Mouse (Mus musculus) limb, embryonic 14.5 days (tissue): Measurements from ENCODE around the gene Phf2. TPM values are rescaled to one million over a fixed set of nuclear protein-coding genes. Genes with fewer than 3 reads are reported as not detected.

ENCODE experiments used
- ATAC-seq: fragments of 200-750 bp; cut with Nextera tagmentation; 2 replicates; pipeline ENCODE4 v1.8.0; 2017; ENCODE audit warnings: low read depth, moderate number of reproducible peaks, moderate TSS enrichment; ENCODE audit not compliant: low FRiP score
- DNase-seq: peaks from one replicate; pipeline ENCODE4 v3.0.0-alpha.2; 2015; ENCODE audit warnings: low spot score
- H3K27ac ChIP-seq: fragments of 300-500 bp; sonication (generic); replicated peaks from 2 replicates; pipeline ENCODE4 v1.5.1; 2014; ENCODE audit warnings: low read depth, mild to moderate bottlenecking, low read length, moderate library complexity, mixed read lengths
- H3K27me3 ChIP-seq: fragments of 300-500 bp; sonication (generic); 2 replicates; pipeline ENCODE4 v1.6.1; 2014; ENCODE audit warnings: low read length, mixed read lengths; ENCODE audit not compliant: control insufficient read depth, insufficient read depth
- H3K36me3 ChIP-seq: fragments of 300-500 bp; sonication (generic); 2 replicates; pipeline ENCODE4 v1.6.1; 2014; ENCODE audit warnings: mild to moderate bottlenecking, low read length, moderate library complexity, mixed read lengths; ENCODE audit not compliant: control insufficient read depth, insufficient read depth
- H3K4me1 ChIP-seq: fragments of 300-500 bp; sonication (generic); 2 replicates; pipeline ENCODE4 v1.6.1; 2014; ENCODE audit warnings: antibody characterized with exemption, low read length, mixed read lengths; ENCODE audit not compliant: control insufficient read depth, insufficient read depth
- H3K4me2 ChIP-seq: fragments of 300-500 bp; sonication (generic); replicated peaks from 2 replicates; pipeline ENCODE4 v1.6.1; 2014; ENCODE audit warnings: low read depth, mild to moderate bottlenecking, low read length, moderate library complexity; ENCODE audit not compliant: severe bottlenecking
- H3K4me3 ChIP-seq: fragments of 300-500 bp; sonication (generic); replicated peaks from 2 replicates; pipeline ENCODE4 v1.5.1; 2014; ENCODE audit warnings: low read length
- H3K9ac ChIP-seq: fragments of 300-500 bp; sonication (generic); 2 replicates; pipeline ENCODE4 v1.6.1; 2014; ENCODE audit warnings: mild to moderate bottlenecking, low read depth, low read length, moderate library complexity; ENCODE audit not compliant: severe bottlenecking
- H3K9me3 ChIP-seq: fragments of 300-500 bp; sonication (generic); 2 replicates; pipeline ENCODE4 v1.6.1; 2016; ENCODE audit warnings: low read length; ENCODE audit not compliant: control insufficient read depth
- POLR2A ChIP-seq: fragments of 200-500 bp; IDR thresholded peaks from 2 replicates; pipeline ENCODE4 v1.8.0; 2012; ENCODE audit warnings: inconsistent platforms, mild to moderate bottlenecking, moderate library complexity, borderline replicate concordance; ENCODE audit not compliant: insufficient read depth, insufficient read length; ENCODE audit errors: extremely low read depth
- WGBS: fragments of 180-500 bp; shearing (Covaris S2); extraction: QIAGEN DNeasy Blood & Tissue Kit; methylation state at CpG from one replicate; pipeline ENCODE4 v1.1.7; 2014; 5-methylcytosine and 5-hydroxymethylcytosine counted together
- polyA plus RNA-seq, 2 experiments: library from polyadenylated mRNA; depleted of rRNA in 1 of 2; stranded (reverse) in 1 of 2; unstranded in 1 of 2; fragments of >200 nt; fragmentation: Nextera tagmentation in 1 of 2; extraction: Ambion mirVana in 1 of 2; gene quantifications; 2 replicates each; pipeline versions ENCODE4 v1.2.1 to v1.2.3; 2012 to 2014

Phf2 gene
- polyA plus RNA-seq, 2 experiments, result 13.2 to 40.3 TPM

DNA sequence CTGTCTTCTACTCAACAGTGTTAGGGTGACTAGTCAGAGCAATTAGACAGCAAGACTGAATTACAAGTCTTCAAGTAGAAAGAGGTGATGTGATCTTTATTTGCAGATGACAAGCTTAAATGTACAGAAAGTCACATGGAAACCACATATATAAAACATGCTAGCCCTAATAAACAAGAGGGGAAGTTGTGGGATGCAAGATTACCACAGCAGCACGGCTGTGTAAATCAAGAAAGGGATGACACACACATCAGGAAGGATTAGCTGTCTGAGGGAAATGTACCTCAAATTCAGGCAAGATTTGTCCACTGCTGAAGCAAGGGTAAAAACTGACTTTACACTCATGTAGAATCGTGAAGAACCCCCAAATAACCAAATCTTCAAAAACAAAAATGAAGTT lies 32.6 kb downstream of the Phf2 start:
- TF ChIP-seq POLR2A, result no peak
- H3K4me3 ChIP-seq, result no peak overlapping the region
- no peak overlapping the region for H3K9ac ChIP-seq
- no peaks in the 10 kb centered on the region for H3K4me1 ChIP-seq
- no peak overlapping the region for H3K27ac ChIP-seq
- DNase-seq, result no peak
- 80% methylated on average over 2 of the region's 2 CpGs for WGBS
- H3K9me3 ChIP-seq, result no peaks in the 10 kb centered on the region
- no peak for ATAC-seq
- H3K36me3 ChIP-seq, result peaks cover 12% of the 10 kb centered on the region; the same call in 1 of the 2 replicates
- H3K27me3 ChIP-seq, result no peaks in the 10 kb centered on the region
- H3K4me2 ChIP-seq, result no peak overlapping the region

DNA sequence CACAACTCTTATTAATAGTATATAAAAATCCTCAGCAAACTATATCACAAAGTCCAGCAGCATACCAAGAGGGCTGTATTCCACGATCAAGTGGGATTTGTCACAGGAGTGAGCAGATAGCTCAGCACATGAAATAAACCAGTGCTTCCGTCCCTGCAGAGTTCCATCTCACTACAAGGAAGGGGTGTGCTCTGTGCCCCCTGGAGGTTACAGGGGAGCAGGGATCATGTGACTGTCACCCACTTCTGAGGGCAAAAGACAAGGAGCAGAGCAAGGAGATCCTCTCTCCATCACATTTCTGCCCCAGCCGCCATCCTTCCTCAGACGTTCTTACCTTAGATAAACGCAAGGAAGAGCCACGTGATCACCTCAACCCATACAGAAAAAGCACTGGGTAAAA lies 33.4 kb downstream of the Phf2 start:
- Histone ChIP-seq H3K27ac (no peak overlapping the region), H3K36me3 (peaks cover 17% of the 10 kb centered on the region), H3K4me1 (no peaks in the 10 kb centered on the region), H3K27me3 (no peaks in the 10 kb centered on the region), H3K4me2 (no peak overlapping the region), H3K9ac (no peak overlapping the region), H3K9me3 (no peaks in the 10 kb centered on the region), H3K4me3 (no peak overlapping the region)
- 75% methylated on average over 6 of the region's 6 CpGs for WGBS
- ATAC-seq (no peak), DNase-seq (no peak)
- no peak for TF ChIP-seq POLR2A

DNA sequence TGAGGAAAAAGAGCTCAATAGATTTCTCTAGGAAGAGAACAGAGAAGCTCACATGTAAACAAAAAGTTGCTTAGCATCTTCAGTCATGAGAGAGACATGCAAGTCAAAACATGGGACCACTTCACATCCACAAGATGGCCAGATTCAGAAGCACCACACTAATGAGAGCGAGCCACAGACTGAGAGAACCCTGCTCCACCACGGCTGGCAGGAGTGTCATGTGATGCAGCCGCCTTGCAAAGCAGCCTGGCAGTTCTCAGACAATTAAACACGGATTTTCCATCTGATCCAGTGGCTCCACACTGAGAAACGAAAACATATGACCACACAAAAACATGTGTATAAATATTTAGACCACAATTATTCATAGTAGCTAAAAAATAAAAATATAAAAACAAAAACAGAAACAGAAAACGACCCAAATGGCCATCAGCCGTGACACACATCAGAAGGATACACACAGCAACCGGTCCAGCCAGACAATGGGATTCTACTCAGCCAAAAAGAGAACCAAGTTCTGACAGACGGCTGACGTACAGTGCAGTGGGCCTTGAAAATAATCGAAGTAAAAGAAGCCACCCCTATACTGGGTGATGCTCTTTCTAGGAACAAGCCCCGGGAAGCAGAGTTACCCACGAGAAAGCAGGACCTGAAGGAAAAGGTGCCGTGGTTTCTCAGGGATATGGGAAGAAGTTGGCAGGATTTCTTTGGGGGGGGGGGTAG lies 40.2 kb downstream of the Phf2 start:
- Histone ChIP-seq H3K9ac (no peak overlapping the region), H3K4me2 (no peak overlapping the region), H3K27ac (no peak overlapping the region), H3K9me3 (no peaks in the 10 kb centered on the region), H3K36me3 (peaks cover 75% of the 10 kb centered on the region), H3K4me1 (no peaks in the 10 kb centered on the region), H3K27me3 (no peaks in the 10 kb centered on the region), H3K4me3 (no peak overlapping the region)
- ATAC-seq, result no peak
- no peak for TF ChIP-seq POLR2A
- 81% methylated on average over 14 of the region's 14 CpGs for WGBS
- no peak for DNase-seq

DNA sequence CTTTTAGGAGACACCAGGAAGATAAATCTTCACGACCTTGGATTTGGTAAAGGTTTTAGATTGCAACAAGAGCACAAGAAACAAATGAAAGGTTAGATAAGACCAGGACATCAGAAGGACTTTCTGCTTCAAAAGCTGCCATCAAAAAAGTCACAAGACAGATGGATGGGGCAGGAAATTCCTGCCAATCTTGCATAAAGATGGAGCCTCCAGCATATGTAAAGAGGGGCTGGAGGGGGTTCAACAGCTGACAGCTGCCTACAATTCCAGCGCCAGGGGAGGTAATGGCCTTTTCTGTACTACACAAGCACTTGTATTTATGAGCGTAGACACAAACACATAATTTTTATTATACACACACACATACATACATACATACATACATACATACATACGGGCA lies 41.1 kb downstream of the Phf2 start:
- peaks cover 84% of the 10 kb centered on the region for H3K36me3 ChIP-seq
- no peaks in the 10 kb centered on the region for H3K27me3 ChIP-seq
- no peak overlapping the region for H3K4me2 ChIP-seq
- WGBS, result 86% methylated on average over 4 of the region's 4 CpGs
- H3K27ac ChIP-seq, result no peak overlapping the region
- no peak overlapping the region for H3K4me3 ChIP-seq
- no peak for ATAC-seq
- H3K9me3 ChIP-seq, result no peaks in the 10 kb centered on the region
- no peaks in the 10 kb centered on the region for H3K4me1 ChIP-seq
- DNase-seq, result no peak
- H3K9ac ChIP-seq, result no peak overlapping the region
- no peak for TF ChIP-seq POLR2A

DNA sequence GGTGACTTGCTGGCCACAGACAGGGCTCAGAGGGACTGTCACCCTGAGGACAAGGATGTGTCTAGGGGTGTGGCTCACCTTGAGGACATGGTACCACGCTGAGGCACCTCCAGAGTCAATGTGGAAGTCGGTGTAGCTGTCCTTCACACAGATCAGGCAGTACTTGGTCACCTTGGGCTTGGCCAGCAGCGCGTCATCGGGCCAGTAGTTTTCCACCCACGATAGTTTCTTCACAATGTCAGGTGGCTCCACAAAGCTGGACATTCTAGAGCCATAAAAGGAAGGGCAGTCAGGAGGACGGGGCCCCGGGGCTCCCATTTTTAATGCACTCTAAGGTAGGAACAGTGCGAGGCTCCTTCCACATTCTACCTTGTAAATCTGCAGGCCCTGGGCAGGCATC lies 48.0 kb downstream of the Phf2 start:
- DNase-seq (no peak), ATAC-seq (no peak)
- Histone ChIP-seq H3K4me2 (no peak overlapping the region), H3K27me3 (no peaks in the 10 kb centered on the region), H3K9me3 (no peaks in the 10 kb centered on the region), H3K9ac (no peak overlapping the region), H3K4me3 (no peak overlapping the region), H3K27ac (no peak overlapping the region), H3K4me1 (no peaks in the 10 kb centered on the region), H3K36me3 (peaks cover 100% of the 10 kb centered on the region)
- TF ChIP-seq POLR2A, result no peak
- WGBS, result 90% methylated on average over 9 of the region's 9 CpGs
